Mouse (Mus musculus) kidney, embryonic 15.5 days (tissue): ENCODE data around the gene Fbxo7. TPM values are rescaled to one million over a fixed set of nuclear protein-coding genes. Genes with fewer than 3 reads are reported as not detected.
"Not testable (repeated sequence)": the region's sequence is repeated elsewhere in the genome, so short reads cannot be mapped to it uniquely, and the experiment has no call there.

ENCODE experiments used
- ATAC-seq: fragments of 200-750 bp; cut with Nextera tagmentation; replicated peaks from 2 replicates; pipeline ENCODE4 v1.8.0; 2017; ENCODE audit warnings: moderate TSS enrichment; ENCODE audit not compliant: low FRiP score
- H3K27ac ChIP-seq: fragments of 300-500 bp; sonication (generic); 2 replicates; pipeline ENCODE4 v1.5.1; 2015; ENCODE audit warnings: mild to moderate bottlenecking, inconsistent platforms
- H3K27me3 ChIP-seq: fragments of 300-500 bp; sonication (generic); 2 replicates; pipeline ENCODE4 v1.6.1; 2015; ENCODE audit warnings: inconsistent platforms
- H3K36me3 ChIP-seq: fragments of 300-500 bp; sonication (generic); 2 replicates; pipeline ENCODE4 v1.6.1; 2015; ENCODE audit warnings: inconsistent platforms
- H3K4me1 ChIP-seq: fragments of 300-500 bp; sonication (generic); 2 replicates; pipeline ENCODE4 v1.6.1; 2015; ENCODE audit warnings: inconsistent platforms
- H3K4me2 ChIP-seq: fragments of 300-500 bp; sonication (generic); 2 replicates; pipeline ENCODE4 v1.6.1; 2015; ENCODE audit warnings: moderate library complexity, mild to moderate bottlenecking, inconsistent platforms
- H3K4me3 ChIP-seq: fragments of 300-500 bp; sonication (generic); replicated peaks from 2 replicates; pipeline ENCODE4 v1.5.1; 2015; ENCODE audit warnings: mild to moderate bottlenecking, inconsistent platforms
- H3K9ac ChIP-seq: fragments of 300-500 bp; sonication (generic); 2 replicates; pipeline ENCODE4 v1.6.1; 2015; ENCODE audit warnings: mild to moderate bottlenecking, inconsistent platforms
- H3K9me3 ChIP-seq: fragments of 300-500 bp; sonication (generic); replicated peaks from 2 replicates; pipeline ENCODE4 v1.6.1; 2016; ENCODE audit warnings: inconsistent platforms
- WGBS: fragments of 180-500 bp; shearing (Covaris S2); methylation state at CpG from one replicate; pipeline ENCODE4 v1.1.7; 2015; ENCODE audit warnings: mixed read lengths; 5-methylcytosine and 5-hydroxymethylcytosine counted together
- polyA plus RNA-seq: library from polyadenylated mRNA; unstranded; fragments of >200 nt; fragmentation: Nextera tagmentation; extraction: Ambion mirVana; gene quantifications from 2 replicates; pipeline ENCODE4 v1.2.1, GENCODE M21; 2015

Gene Fbxo7
- polyA plus RNA-seq, 1 experiment from 2014 or later = 36.0 TPM

DNA sequence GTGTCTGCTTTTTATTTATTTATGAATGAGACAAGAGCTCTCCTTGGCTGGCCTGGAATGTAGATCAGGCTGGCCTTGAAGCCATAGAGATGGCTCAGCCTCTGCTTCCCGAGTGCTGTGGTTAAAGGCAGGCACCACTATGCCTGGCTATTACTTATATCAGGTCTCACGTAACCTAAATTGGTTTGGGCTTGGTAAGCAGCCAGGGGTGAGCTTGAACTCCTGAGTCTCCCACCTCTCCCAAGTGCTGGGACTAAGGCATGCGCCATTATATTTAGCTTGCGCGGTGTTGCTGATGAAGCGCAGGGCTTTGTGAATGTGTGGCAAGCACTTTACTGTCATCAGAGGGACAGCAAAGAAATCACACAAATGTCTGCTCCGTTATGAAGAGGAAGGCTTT is 4.0 kb upstream of the Fbxo7 start:
- H3K27ac ChIP-seq = no peak overlapping the region

DNA sequence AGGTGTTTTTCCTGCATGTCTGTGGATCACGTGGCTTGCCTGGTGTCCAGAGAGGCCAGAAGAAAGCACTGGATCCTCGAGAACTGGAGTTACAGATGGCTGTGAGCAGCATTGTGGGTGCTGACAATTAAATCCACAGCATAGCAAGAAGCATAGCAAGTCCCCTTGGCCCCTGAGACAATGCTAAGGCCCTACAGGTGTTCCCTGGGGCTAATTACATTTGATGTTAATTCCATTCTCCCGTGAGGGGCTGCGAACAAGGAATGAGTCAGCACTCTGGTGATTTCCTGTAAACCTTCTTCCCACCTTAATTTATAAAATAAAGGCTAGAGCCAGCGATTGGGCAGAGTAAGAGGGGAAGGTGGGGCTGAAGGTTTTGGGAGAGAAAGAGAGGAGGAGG is 3.0 kb upstream of the Fbxo7 start:
- Histone ChIP-seq H3K9ac (no peak overlapping the region), H3K4me3 (no peak overlapping the region), H3K27me3 (peaks cover 16% of the 10 kb centered on the region), H3K4me2 (no peak overlapping the region), H3K9me3 (no peaks in the 10 kb centered on the region), H3K27ac (no peak overlapping the region), H3K4me1 (peaks cover 20% of the 10 kb centered on the region), H3K36me3 (no peaks in the 10 kb centered on the region)
- ATAC-seq = no peak
- 45% methylated on average over 5 of the region's 5 CpGs for WGBS

More for the DNA sequence above, 4.0 kb upstream of the Fbxo7 start:
- no peaks in the 10 kb centered on the region for H3K9me3 ChIP-seq
- WGBS = 95% methylated on average over 7 of the region's 7 CpGs
- ATAC-seq = no peak
- H3K4me3 ChIP-seq = no peak overlapping the region
- H3K36me3 ChIP-seq = no peaks in the 10 kb centered on the region
- peaks cover 15% of the 10 kb centered on the region for H3K4me1 ChIP-seq
- peaks cover 16% of the 10 kb centered on the region for H3K27me3 ChIP-seq
- no peak overlapping the region for H3K4me2 ChIP-seq
- no peak overlapping the region for H3K9ac ChIP-seq

DNA sequence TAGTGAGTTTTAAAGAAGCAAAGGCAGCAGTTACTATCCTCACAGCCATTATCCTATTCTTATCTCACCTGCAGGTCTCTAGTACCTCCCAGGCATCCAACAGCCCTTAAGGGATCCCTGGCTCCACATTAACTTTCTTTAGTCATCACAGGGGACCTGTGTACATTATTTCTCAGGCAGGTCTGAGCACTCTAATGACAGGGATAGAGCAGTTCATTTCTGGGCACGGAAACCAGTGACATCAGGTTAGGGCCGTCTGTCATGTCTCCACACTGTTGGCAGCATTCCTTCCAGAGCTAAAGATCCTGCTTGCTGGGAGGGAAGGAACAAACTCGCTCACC is 394 bp upstream of the Fbxo7 start:
- peaks cover 19% of the 10 kb centered on the region for H3K4me1 ChIP-seq
- no peaks in the 10 kb centered on the region for H3K9me3 ChIP-seq
- H3K4me3 ChIP-seq = peak overlapping the region; percentile 67
- H3K27ac ChIP-seq = peak overlapping the region; percentile 46
- 1% methylated on average over 3 of the region's 3 CpGs for WGBS
- peaks cover 11% of the 10 kb centered on the region for H3K27me3 ChIP-seq
- H3K36me3 ChIP-seq = peaks cover 14% of the 10 kb centered on the region; the same call in 1 of the 2 replicates
- 0 out of 2 replicates have a peak overlapping the region, but pooled peaks have one; percentile 21 for H3K9ac ChIP-seq
- ATAC-seq = peak; percentile 60; the same call in 1 of the 2 replicates
- peak overlapping the region; percentile 62 for H3K4me2 ChIP-seq

DNA sequence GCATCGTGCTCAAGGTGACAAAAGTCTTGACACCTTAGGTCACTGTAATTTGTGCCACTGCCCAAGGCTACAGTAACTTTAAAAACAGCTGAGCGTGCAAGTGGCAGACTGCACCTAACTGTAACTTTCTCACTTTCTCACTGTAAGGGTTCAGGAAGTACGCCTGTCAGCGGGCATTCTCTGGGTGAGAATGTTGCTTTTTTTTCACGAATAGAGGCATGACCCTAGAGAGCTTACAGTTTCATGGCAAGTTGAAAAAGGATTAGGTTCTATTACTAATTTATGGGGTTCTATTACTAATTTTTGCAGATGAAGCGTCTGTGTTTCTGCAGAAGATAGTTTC is 673 bp downstream of the Fbxo7 start:
- 3% methylated on average over 6 of the region's 6 CpGs for WGBS
- H3K36me3 ChIP-seq = peaks cover 14% of the 10 kb centered on the region; the same call in 1 of the 2 replicates
- peak overlapping the region; percentile 95 for H3K27ac ChIP-seq
- peak overlapping the region; percentile 81 for H3K9ac ChIP-seq
- no peaks in the 10 kb centered on the region for H3K9me3 ChIP-seq
- peak overlapping the region; percentile 62 for H3K4me2 ChIP-seq
- H3K27me3 ChIP-seq = peaks cover 11% of the 10 kb centered on the region
- H3K4me3 ChIP-seq = peak overlapping the region; percentile 67
- peaks cover 19% of the 10 kb centered on the region for H3K4me1 ChIP-seq
- ATAC-seq = no peak

DNA sequence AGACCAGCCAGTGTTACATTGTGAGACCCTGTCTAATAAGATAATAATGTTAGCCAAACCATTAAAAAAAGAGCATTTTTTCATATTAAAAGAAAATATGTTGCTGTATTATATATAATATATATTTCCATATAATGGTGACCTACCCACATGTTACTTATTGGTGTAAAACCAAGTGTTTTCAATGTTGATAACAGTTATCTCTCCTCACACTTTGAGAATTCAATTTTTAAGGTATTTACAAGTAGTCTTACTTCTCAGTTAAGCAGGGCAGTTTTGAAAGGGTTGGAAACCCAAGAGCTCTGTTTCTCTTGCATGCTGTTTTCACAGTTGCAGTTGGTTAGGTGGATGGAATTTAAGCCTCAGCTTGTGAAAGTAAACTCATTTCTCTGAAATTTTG is 1.4 kb downstream of the Fbxo7 start:
- peaks cover 19% of the 10 kb centered on the region for H3K4me1 ChIP-seq
- no peak overlapping the region for H3K27ac ChIP-seq
- H3K9ac ChIP-seq = no peak overlapping the region
- peaks cover 10% of the 10 kb centered on the region for H3K27me3 ChIP-seq
- H3K36me3 ChIP-seq = peaks cover 15% of the 10 kb centered on the region; the same call in 1 of the 2 replicates
- H3K4me3 ChIP-seq = peak overlapping the region; percentile 67
- no peak for ATAC-seq
- no peaks in the 10 kb centered on the region for H3K9me3 ChIP-seq
- H3K4me2 ChIP-seq = peak overlapping the region; percentile 62

DNA sequence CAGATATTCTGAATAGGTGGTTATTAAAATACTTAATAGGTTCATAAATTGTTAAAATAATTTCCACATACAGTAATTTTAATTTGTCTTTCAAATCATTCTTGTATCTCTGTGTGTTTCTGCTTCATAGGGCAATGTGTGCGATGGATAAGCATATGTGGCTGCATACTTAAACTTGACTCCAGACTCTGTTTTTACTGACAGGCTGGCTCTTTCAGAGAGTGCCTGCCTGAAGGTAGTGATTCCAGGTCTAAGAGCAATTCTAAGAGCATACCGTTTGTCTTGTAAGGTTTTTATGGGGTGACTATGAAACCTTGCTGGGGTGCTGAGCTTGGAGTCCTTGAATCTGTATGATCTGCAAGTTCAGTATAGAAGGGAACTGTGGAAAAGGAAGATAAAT is 4.1 kb downstream of the Fbxo7 start:
- 84% methylated on average over 2 of the region's 2 CpGs for WGBS
- Histone ChIP-seq H3K36me3 (peaks cover 40% of the 10 kb centered on the region), H3K4me2 (no peak overlapping the region), H3K27me3 (no peaks in the 10 kb centered on the region), H3K9me3 (no peaks in the 10 kb centered on the region), H3K4me1 (peaks cover 19% of the 10 kb centered on the region), H3K4me3 (no peak overlapping the region), H3K9ac (no peak overlapping the region), H3K27ac (no peak overlapping the region)
- ATAC-seq = no peak

DNA sequence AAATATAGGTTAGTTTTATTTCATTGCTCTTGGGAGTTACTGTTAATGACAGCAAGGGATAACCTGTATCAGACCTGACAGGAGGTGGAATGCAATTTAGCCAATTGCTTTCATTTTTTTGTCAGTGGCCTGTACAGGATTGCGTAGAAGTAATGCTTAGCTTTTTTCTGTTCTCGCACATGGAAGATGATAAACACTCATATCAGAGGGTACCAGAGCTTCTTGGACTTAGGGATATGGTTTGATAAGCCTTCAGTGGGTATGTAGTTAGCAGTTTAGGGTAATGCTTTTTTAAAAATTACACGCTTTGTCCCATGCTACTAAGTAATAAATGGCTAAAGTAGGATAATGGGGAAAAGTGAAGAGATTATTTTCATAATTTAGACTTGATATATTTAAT is 4.6 kb downstream of the Fbxo7 start:
- no peak; the same call in 1 of the 2 replicates for ATAC-seq
- H3K27me3 ChIP-seq = no peaks in the 10 kb centered on the region
- no peaks in the 10 kb centered on the region for H3K9me3 ChIP-seq
- no peak overlapping the region for H3K4me2 ChIP-seq
- peaks cover 44% of the 10 kb centered on the region for H3K36me3 ChIP-seq
- no peak overlapping the region for H3K27ac ChIP-seq
- H3K9ac ChIP-seq = no peak overlapping the region
- WGBS = 93% methylated on average over 3 of the region's 3 CpGs
- H3K4me1 ChIP-seq = peaks cover 15% of the 10 kb centered on the region
- H3K4me3 ChIP-seq = no peak overlapping the region

DNA sequence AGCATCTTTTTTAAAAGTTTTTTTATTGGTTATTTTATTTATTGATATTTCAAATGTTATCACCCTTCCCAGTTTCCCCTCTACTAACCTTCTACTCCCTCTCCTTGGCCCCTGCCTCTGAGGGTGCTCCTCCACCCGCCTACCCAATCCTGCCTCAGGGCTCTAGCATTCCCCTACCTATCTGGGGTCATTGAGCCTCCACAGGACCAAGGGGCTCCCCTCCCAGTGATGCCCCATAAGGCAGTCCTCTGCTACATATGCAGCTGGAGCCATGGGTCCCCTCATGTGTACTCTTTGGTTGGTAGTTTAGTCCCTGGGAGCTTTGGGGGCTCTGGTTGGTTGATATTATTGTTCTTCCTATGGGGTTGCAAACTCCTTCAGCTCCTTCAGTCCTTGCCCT is 5.0 kb downstream of the Fbxo7 start:
- H3K4me3 ChIP-seq, H3K4me2 ChIP-seq, H3K27ac ChIP-seq, ATAC-seq, H3K9ac ChIP-seq, H3K27me3 ChIP-seq, H3K9me3 ChIP-seq: not testable (repeated sequence)
- peaks cover 49% of the 10 kb centered on the region for H3K36me3 ChIP-seq
- 86% methylated on average over 1 of the region's 1 CpGs for WGBS
- peaks cover 13% of the 10 kb centered on the region for H3K4me1 ChIP-seq

DNA sequence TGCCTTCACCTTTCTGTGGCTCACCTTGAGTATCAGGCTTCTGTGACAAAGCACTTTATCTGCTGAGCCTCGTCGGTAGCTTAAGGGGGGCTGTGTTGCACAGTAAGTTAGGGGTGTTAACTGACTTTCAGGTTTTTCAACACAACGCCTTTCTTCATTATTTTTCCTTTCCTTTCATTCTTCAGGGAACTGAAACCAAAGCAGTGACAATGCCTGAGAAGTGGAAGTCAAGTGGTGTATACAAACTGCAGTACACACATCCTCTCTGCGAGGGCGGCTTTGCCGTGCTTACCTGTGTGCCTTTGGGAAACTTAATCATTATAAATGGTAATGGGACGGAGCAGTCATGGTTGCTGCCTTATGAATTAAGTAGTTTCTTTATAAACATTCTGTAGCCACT is 9.0 kb downstream of the Fbxo7 start:
- ATAC-seq = no peak
- no peaks in the 10 kb centered on the region for H3K4me1 ChIP-seq
- no peaks in the 10 kb centered on the region for H3K27me3 ChIP-seq
- H3K9ac ChIP-seq = no peak overlapping the region
- H3K4me3 ChIP-seq = no peak overlapping the region
- H3K27ac ChIP-seq = no peak overlapping the region
- 89% methylated on average over 7 of the region's 7 CpGs for WGBS
- no peak overlapping the region for H3K4me2 ChIP-seq
- H3K36me3 ChIP-seq = peaks cover 64% of the 10 kb centered on the region
- no peaks in the 10 kb centered on the region for H3K9me3 ChIP-seq

DNA sequence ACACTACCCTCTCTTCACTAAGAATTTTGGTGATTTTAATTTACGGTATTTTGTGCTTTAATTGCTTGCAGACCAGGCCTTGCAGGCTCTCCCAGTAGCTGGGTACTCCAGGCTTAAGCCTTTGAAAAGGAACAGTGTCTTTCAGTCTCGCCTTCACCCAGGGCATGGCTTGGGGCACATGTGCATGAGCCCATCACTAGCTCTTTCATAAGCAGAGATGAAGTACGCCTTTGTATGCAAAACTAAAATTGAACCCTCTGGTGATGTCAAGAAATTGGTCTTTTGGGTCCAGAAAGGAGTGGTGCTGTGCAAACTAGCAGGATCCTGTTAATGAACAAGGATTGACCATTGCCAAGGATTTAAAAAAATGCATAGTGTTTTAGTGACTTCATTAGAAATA is 10.7 kb downstream of the Fbxo7 start:
- no peak overlapping the region for H3K4me2 ChIP-seq
- H3K36me3 ChIP-seq = peaks cover 74% of the 10 kb centered on the region
- H3K4me1 ChIP-seq = no peaks in the 10 kb centered on the region
- H3K27me3 ChIP-seq = no peaks in the 10 kb centered on the region
- 92% methylated on average over 3 of the region's 3 CpGs for WGBS
- H3K27ac ChIP-seq = no peak overlapping the region
- no peaks in the 10 kb centered on the region for H3K9me3 ChIP-seq
- H3K9ac ChIP-seq = no peak overlapping the region
- H3K4me3 ChIP-seq = no peak overlapping the region
- no peak for ATAC-seq

DNA sequence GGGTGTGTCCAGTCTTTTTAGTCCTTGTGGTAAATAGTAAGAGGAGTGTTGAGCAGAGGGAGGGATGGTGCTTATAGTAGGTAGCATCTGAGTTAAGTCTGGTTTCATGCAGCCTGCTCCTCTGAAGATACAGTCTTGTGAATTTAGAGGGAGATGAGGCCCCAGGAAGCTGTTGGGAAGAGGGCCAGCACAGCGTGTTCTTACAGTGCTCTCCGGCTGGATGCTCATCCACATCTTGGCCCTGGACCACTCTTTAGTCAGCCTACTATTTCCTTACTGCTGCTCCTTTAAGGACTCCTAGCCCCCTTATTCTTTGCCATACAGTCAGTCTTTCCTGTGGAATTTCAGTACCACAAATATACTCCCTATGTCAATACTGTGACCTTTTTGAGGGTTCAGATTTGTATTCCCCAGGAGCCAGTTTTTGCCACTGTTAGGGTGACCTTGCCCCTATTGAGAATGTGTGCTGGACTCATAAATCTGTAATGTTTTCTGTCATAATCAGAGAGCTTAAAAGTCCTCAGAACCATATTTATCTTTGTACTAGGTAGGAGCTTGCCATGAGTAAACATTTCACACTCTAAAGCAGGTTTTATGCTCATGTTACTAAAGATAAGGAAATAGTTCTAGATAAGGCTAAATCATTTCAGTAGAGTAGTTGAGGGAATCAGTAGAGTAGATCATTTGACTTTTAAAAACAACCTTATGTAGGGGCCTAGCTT is 12.4 kb downstream of the Fbxo7 start:
- H3K9me3 ChIP-seq = no peaks in the 10 kb centered on the region
- WGBS = 83% methylated on average over 2 of the region's 2 CpGs
- no peak overlapping the region for H3K4me3 ChIP-seq
- no peak overlapping the region for H3K9ac ChIP-seq
- ATAC-seq = no peak
- H3K4me2 ChIP-seq = no peak overlapping the region
- H3K36me3 ChIP-seq = peaks cover 76% of the 10 kb centered on the region
- H3K27ac ChIP-seq = no peak overlapping the region
- H3K4me1 ChIP-seq = no peaks in the 10 kb centered on the region
- no peaks in the 10 kb centered on the region for H3K27me3 ChIP-seq

DNA sequence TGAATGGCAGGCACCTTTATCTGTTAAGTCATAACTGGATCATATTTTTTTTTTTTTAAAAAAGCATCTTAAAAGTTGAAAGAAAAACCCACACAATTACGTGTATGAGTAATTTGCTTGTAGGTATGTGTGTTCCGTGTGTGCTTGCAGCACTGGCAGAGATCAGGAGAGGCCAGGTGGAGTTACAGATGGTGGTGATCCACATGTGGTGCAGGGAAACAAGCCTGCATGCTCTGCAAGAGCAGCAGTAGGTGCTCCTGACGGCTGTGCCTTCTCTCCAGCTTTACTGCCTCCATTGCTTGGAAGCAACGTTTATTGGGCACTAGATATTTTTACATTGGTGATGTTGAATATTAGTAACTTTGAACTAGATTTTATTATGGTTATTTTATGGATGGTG is 21.9 kb downstream of the Fbxo7 start:
- Histone ChIP-seq H3K9me3 (no peaks in the 10 kb centered on the region), H3K4me3 (no peak overlapping the region), H3K4me2 (no peak overlapping the region), H3K27ac (no peak overlapping the region), H3K9ac (no peak overlapping the region), H3K4me1 (no peaks in the 10 kb centered on the region), H3K27me3 (no peaks in the 10 kb centered on the region), H3K36me3 (peaks cover 55% of the 10 kb centered on the region)
- WGBS = 83% methylated on average over 4 of the region's 4 CpGs
- no peak for ATAC-seq

DNA sequence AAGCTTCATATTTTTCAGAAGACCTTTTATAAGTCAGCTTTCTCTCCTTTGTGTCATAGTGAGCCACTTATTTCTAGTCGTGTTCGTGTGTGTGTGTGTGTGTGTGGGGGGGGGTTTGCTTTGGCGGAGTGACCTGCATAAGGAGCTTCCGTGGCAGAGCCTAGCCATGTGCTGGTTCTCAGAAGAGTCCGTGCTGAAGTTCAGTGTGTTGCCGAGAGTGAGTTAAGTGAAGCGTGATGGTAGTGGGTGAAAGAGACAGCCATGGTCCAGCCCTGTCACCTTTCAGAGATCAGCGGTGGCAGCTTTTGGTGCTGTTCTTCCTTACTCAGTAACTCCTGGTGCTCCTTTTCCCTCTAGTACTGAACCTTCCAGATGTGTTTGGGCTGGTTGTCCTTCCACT is 22.3 kb downstream of the Fbxo7 start:
- Histone ChIP-seq H3K27ac (no peak overlapping the region), H3K4me3 (no peak overlapping the region), H3K9ac (no peak overlapping the region), H3K4me1 (no peaks in the 10 kb centered on the region), H3K36me3 (peaks cover 56% of the 10 kb centered on the region), H3K27me3 (no peaks in the 10 kb centered on the region), H3K4me2 (no peak overlapping the region), H3K9me3 (no peaks in the 10 kb centered on the region)
- WGBS = 87% methylated on average over 8 of the region's 8 CpGs
- no peak for ATAC-seq
